25 mouse cellular contexts compared by ENCODE assay signal in genomic region chr3:66294729-66295128, GRCm38 (mm10). TPM values are rescaled to one million over a fixed set of nuclear protein-coding genes. Genes with fewer than 3 reads are reported as not detected.
DNase-seq lines count a peak whose midpoint lies in the region; ATAC-seq and TF ChIP-seq lines count a peak whose summit lies in the region.
"Had no signal": no experiment of that assay in that cellular context is flagged by ENCODE, and none has a peak within 500 bp of the region (broad histone marks: within the 10 kb centered on the region; RNA-seq: fewer than 3 reads in every experiment).

No protein-coding gene starts in this region.

- WGBS in midbrain, embryonic 12.5 days, result 60% methylated on average over 3 of the region's 3 CpGs
- 54% methylated on average over 3 of the region's 3 CpGs for WGBS in midbrain, embryonic 15.5 days
- 49% methylated on average over 3 of the region's 3 CpGs for WGBS in kidney, postnatal 0 days

- no peak overlapping the region for H3K9ac ChIP-seq in midbrain, embryonic 12.5 days (replicated peaks)
- H3K9ac ChIP-seq in midbrain, embryonic 15.5 days, result no peak overlapping the region
- no peak overlapping the region for H3K9ac ChIP-seq in kidney, postnatal 0 days (ENCODE audit: low read depth, low read length)
- H3K9ac ChIP-seq: heart, embryonic 12.5 days; hindbrain, embryonic 15.5 days; liver, postnatal 0 days; stomach, embryonic 15.5 days had no signal

- peak overlapping the region; percentile 41; the same call in 1 of the 2 replicates for H3K4me2 ChIP-seq in midbrain, embryonic 12.5 days (replicated peaks)
- H3K4me2 ChIP-seq in midbrain, embryonic 15.5 days, result no peak overlapping the region
- H3K4me2 ChIP-seq in kidney, postnatal 0 days (ENCODE audit: low read length), result peak overlapping the region; percentile 37
- H3K4me2 ChIP-seq: heart, embryonic 12.5 days; hindbrain, embryonic 15.5 days; stomach, embryonic 15.5 days had no signal

- TF ChIP-seq CTCF in kidney, postnatal 0 days (IDR thresholded peaks at IDR 0.05; ENCODE audit: low read depth), result no peak

- H3K27ac ChIP-seq in midbrain, embryonic 12.5 days (replicated peaks), result peak overlapping the region; percentile 75; the same call in 1 of the 2 replicates
- no peak overlapping the region for H3K27ac ChIP-seq in midbrain, embryonic 15.5 days
- H3K27ac ChIP-seq in kidney, postnatal 0 days, result peak overlapping the region; percentile 68
- H3K27ac ChIP-seq: hindbrain, embryonic 15.5 days; left cerebral cortex, adult 2 months; limb, embryonic 10.5 days; stomach, embryonic 15.5 days had no signal

- no peak overlapping the region for H3K4me3 ChIP-seq in midbrain, embryonic 12.5 days
- no peak overlapping the region for H3K4me3 ChIP-seq in midbrain, embryonic 15.5 days
- peak overlapping the region; percentile 30; the same call in 1 of the 2 replicates for H3K4me3 ChIP-seq in kidney, postnatal 0 days (replicated peaks; ENCODE audit: low read depth, low read length)
- H3K4me3 ChIP-seq: heart, embryonic 12.5 days; hindbrain, embryonic 15.5 days; left cerebral cortex, adult 2 months; limb, embryonic 10.5 days; megakaryocyte, embryonic 14.5 days; myocyte; stomach, embryonic 15.5 days had no signal

- ATAC-seq in midbrain, embryonic 12.5 days (ENCODE audit: low FRiP score, low read depth), result no peak; the same call in 1 of the 2 replicates
- ATAC-seq in midbrain, embryonic 15.5 days (replicated peaks), result no peak
- no peak; the same call in 1 of the 2 replicates for ATAC-seq in kidney, postnatal 0 days (replicated peaks; ENCODE audit: low FRiP score, low read depth)
- ATAC-seq: intestine, embryonic 16.5 days; liver, postnatal 0 days had no signal

- H3K27me3 ChIP-seq in midbrain, embryonic 12.5 days, result no peaks in the 10 kb centered on the region
- H3K27me3 ChIP-seq in midbrain, embryonic 15.5 days (replicated peaks), result no peaks in the 10 kb centered on the region
- no peaks in the 10 kb centered on the region for H3K27me3 ChIP-seq in kidney, postnatal 0 days (ENCODE audit: insufficient read depth, low read length)
- H3K27me3 ChIP-seq: heart, embryonic 12.5 days; hindbrain, embryonic 15.5 days; stomach, embryonic 15.5 days had no signal

- no peaks in the 10 kb centered on the region for H3K9me3 ChIP-seq in midbrain, embryonic 12.5 days
- no peaks in the 10 kb centered on the region for H3K9me3 ChIP-seq in midbrain, embryonic 15.5 days
- H3K9me3 ChIP-seq in kidney, postnatal 0 days (replicated peaks; ENCODE audit: low read length), result no peaks in the 10 kb centered on the region
- H3K9me3 ChIP-seq: hindbrain, embryonic 15.5 days; limb, embryonic 10.5 days; megakaryocyte, embryonic 14.5 days; stomach, embryonic 15.5 days had no signal

- peaks cover 26% of the 10 kb centered on the region for H3K4me1 ChIP-seq in midbrain, embryonic 12.5 days
- H3K4me1 ChIP-seq in midbrain, embryonic 15.5 days, result peaks cover 9% of the 10 kb centered on the region
- no peaks in the 10 kb centered on the region for H3K4me1 ChIP-seq in kidney, postnatal 0 days (replicated peaks; ENCODE audit: insufficient read depth, low read length)

- peak; percentile 34 for DNase-seq in kidney, adult 18-20 months
- DNase-seq in kidney, postnatal 0 days (ENCODE audit: low spot score), result peak; percentile 18
- DNase-seq in layer of hippocampus, postnatal 25 days (ENCODE audit: extremely low spot score in 1 of 2, low spot score in 1 of 2), result no peak
- no peak for DNase-seq in spleen, postnatal 4 days (ENCODE audit: low spot score in 2 of 2)
- DNase-seq in thymus, postnatal 36 days, result no peak
- DNase-seq: cerebellum, adult 2 months; heart, adult 11 months; heart, postnatal 36 days; liver, postnatal 0 days; lung, postnatal 10 days; right cerebral cortex, postnatal 25 days; thymus, adult 2 months had no signal

- H3K36me3 ChIP-seq in midbrain, embryonic 12.5 days, result no peaks in the 10 kb centered on the region
- no peaks in the 10 kb centered on the region for H3K36me3 ChIP-seq in midbrain, embryonic 15.5 days (replicated peaks)
- H3K36me3 ChIP-seq in kidney, postnatal 0 days (ENCODE audit: insufficient read depth, low read length), result no peaks in the 10 kb centered on the region
- H3K36me3 ChIP-seq: heart, embryonic 12.5 days; hindbrain, embryonic 15.5 days; limb, embryonic 10.5 days; stomach, embryonic 15.5 days had no signal

RNA-seq across cellular contexts. Expression of gene Veph1, which starts 1.9 kb away (rescaled TPM):
- 18.1 and 18.7 TPM in 2 replicates for polyA plus RNA-seq in midbrain, embryonic 12.5 days (2016; fragmentation: Nextera tagmentation; extraction: Ambion mirVana)
- 6.4 and 6.8 TPM in 2 replicates for polyA plus RNA-seq in midbrain, embryonic 15.5 days (2015; fragmentation: Nextera tagmentation; extraction: Ambion mirVana)
- polyA plus RNA-seq in kidney, postnatal 0 days (2015; fragmentation: Nextera tagmentation; extraction: Ambion mirVana), result 17.3 and 21.5 TPM in 2 replicates
- total RNA-seq in layer of hippocampus, postnatal 25 days (2021), result under 1 TPM; 0.32 to 0.47 TPM
- total RNA-seq: heart, postnatal 36 days; left cerebral cortex, adult 2 months; neutrophil, adult 5-6 weeks had no signal
- polyA plus RNA-seq: C2C12; liver, postnatal 0 days; myocyte; spleen, adult 2 months; thymus, adult 2 months had no signal

Comparison
In these comparisons a context has a peak if more than half of its experiments do, and no peak if none do; other contexts are left out.
1. DNase-seq: peak in kidney, adult 18-20 months (single experiment) and kidney, postnatal 0 days (single experiment); none in layer of hippocampus, postnatal 25 days (0 of 2), spleen, postnatal 4 days (0 of 2) and thymus, postnatal 36 days (0 of 2).